10 mouse cellular contexts compared by ENCODE assay signal in the genomic region with DNA sequence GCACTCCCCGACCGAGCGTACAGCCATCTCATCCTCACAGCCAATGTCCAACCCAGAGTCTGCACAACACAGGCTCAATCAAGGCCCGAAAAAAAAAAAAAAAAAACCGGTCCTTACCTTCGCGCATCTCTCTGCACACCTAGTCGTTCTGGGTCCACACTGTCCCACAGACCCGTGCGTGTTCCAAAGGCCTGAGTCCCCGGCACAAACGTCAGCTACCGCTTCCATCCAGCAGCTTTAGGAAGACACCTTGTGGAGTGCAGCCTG. TPM values are rescaled to one million over a fixed set of nuclear protein-coding genes. Genes with fewer than 3 reads are reported as not detected.
A peak's percentile ranks its signal among the peaks of the same experiment; 100 is the strongest.
DNase-seq lines count a peak whose midpoint lies in the region; ATAC-seq and TF ChIP-seq lines count a peak whose summit lies in the region.
"Had no signal": no experiment of that assay in that cellular context is flagged by ENCODE, and none has a peak within 500 bp of the region (broad histone marks: within the 10 kb centered on the region; RNA-seq: fewer than 3 reads in every experiment).

No protein-coding gene starts in this region.

- DNase-seq in heart, postnatal 14 days: no peak
- DNase-seq in ES-E14 (ENCODE audit: low read depth, low spot score): no peak
- DNase-seq in hindbrain, embryonic 10.5 days (ENCODE audit: low spot score): no peak
- no peak for DNase-seq in liver, postnatal 0 days
- DNase-seq in adrenal gland, adult 18-20 months (ENCODE audit: low spot score in 2 of 2): no peak
- no peak for DNase-seq in layer of hippocampus, adult 8-10 months (ENCODE audit: low spot score in 2 of 2)
- DNase-seq in adrenal gland, postnatal 36 days: no peak

- H3K4me3 ChIP-seq in heart, embryonic 13.5 days: peak overlapping the region; percentile 60
- peak overlapping the region; percentile 15 to 61 for H3K4me3 ChIP-seq in ES-E14 (ENCODE audit: insufficient read depth in 1 of 2, low read depth in 1 of 2, low read length in 2 of 2, poor library complexity in 1 of 2, severe bottlenecking in 1 of 2)
- H3K4me3 ChIP-seq in hindbrain, embryonic 10.5 days: peak overlapping the region; percentile 54
- H3K4me3 ChIP-seq in liver, postnatal 0 days (ENCODE audit: low read depth, low read length): peak overlapping the region; percentile 50

- H3K27ac ChIP-seq in heart, embryonic 13.5 days (replicated peaks): no peak overlapping the region
- no peak overlapping the region for H3K27ac ChIP-seq in ES-E14 (ENCODE audit: insufficient read depth, low read depth, low read length, poor library complexity, severe bottlenecking)
- H3K27ac ChIP-seq in hindbrain, embryonic 10.5 days: peak overlapping the region; percentile 64
- no peak overlapping the region for H3K27ac ChIP-seq in liver, postnatal 0 days (ENCODE audit: low read depth)

- no peaks in the 10 kb centered on the region for H3K36me3 ChIP-seq in heart, embryonic 13.5 days
- no peaks in the 10 kb centered on the region for H3K36me3 ChIP-seq in ES-E14 (ENCODE audit: control insufficient read depth, insufficient read depth, low read length, poor library complexity, severe bottlenecking)
- no peaks in the 10 kb centered on the region for H3K36me3 ChIP-seq in hindbrain, embryonic 10.5 days
- no peaks in the 10 kb centered on the region for H3K36me3 ChIP-seq in liver, postnatal 0 days (replicated peaks; ENCODE audit: insufficient read depth, low read length)

- peak overlapping the region; percentile 61 for H3K9ac ChIP-seq in heart, embryonic 13.5 days
- H3K9ac ChIP-seq in ES-E14 (ENCODE audit: insufficient read depth, low read depth, low read length, poor library complexity, severe bottlenecking): peak overlapping the region; percentile 25; the same call in 1 of the 2 replicates
- H3K9ac ChIP-seq in liver, postnatal 0 days (replicated peaks): no peak overlapping the region

- 2% methylated on average over 13 of the region's 13 CpGs for WGBS in heart, embryonic 13.5 days
- 1% methylated on average over 13 of the region's 13 CpGs for WGBS in hindbrain, embryonic 10.5 days
- 19% methylated on average over 13 of the region's 13 CpGs for WGBS in liver, postnatal 0 days (ENCODE audit: insufficient replicate concordance)

- H3K9me3 ChIP-seq in heart, embryonic 13.5 days: no peaks in the 10 kb centered on the region
- no peaks in the 10 kb centered on the region for H3K9me3 ChIP-seq in ES-E14 (ENCODE audit: control insufficient read depth, insufficient read depth, low read depth, low read length)
- no peaks in the 10 kb centered on the region for H3K9me3 ChIP-seq in hindbrain, embryonic 10.5 days
- no peaks in the 10 kb centered on the region for H3K9me3 ChIP-seq in liver, postnatal 0 days (ENCODE audit: low read length)

- peaks cover 95% of the 10 kb centered on the region for H3K27me3 ChIP-seq in heart, embryonic 13.5 days (replicated peaks)
- H3K27me3 ChIP-seq in hindbrain, embryonic 10.5 days (ENCODE audit: insufficient read depth, poor library complexity, severe bottlenecking): peaks cover 94% of the 10 kb centered on the region
- H3K27me3 ChIP-seq in liver, postnatal 0 days (ENCODE audit: insufficient read depth, low read length): peaks cover 76% of the 10 kb centered on the region

- peaks cover 34% of the 10 kb centered on the region for H3K4me1 ChIP-seq in heart, embryonic 13.5 days
- peaks cover 0 to 8% of the 10 kb centered on the region in 2 experiments; a peak in 1 of 4 replicates for H3K4me1 ChIP-seq in ES-E14 (ENCODE audit: control insufficient read depth in 2 of 2, insufficient read depth in 2 of 2, low read length in 2 of 2, poor library complexity in 1 of 2)
- peaks cover 39% of the 10 kb centered on the region for H3K4me1 ChIP-seq in hindbrain, embryonic 10.5 days (replicated peaks)
- H3K4me1 ChIP-seq in liver, postnatal 0 days (ENCODE audit: insufficient read depth): peaks cover 18% of the 10 kb centered on the region

- TF ChIP-seq CTCF in liver, postnatal 0 days (IDR thresholded peaks at IDR 0.05; ENCODE audit: low read depth): no peak

- H3K4me2 ChIP-seq in heart, embryonic 13.5 days: peak overlapping the region; percentile 87
- peak overlapping the region; percentile 71 for H3K4me2 ChIP-seq in liver, postnatal 0 days (ENCODE audit: low read depth, low read length)

- ATAC-seq in heart, embryonic 13.5 days (ENCODE audit: extremely low read depth, insufficient number of reproducible peaks, low FRiP score, low TSS enrichment): no peak
- ATAC-seq in liver, postnatal 0 days: no peak

- TF ChIP-seq EP300 in liver, postnatal 0 days (IDR thresholded peaks at IDR 0.05; ENCODE audit: low read depth): no peak

- in situ Hi-C loops in ES-E14 (cut with MboI; ENCODE audit: low sequenced_read_pairs in 2 of 2, unreplicated experiment in 2 of 2): no loop called here

- intact Hi-C loops in heart, postnatal 14 days (cut with DNase I): loop anchor here (5.0 kb wide), 2 partner anchors 132 to 297 kb away; no protein-coding TSS in a partner anchor

TF ChIP-seq in ES-E14, 5 proteins besides CTCF, POLR2A, EP300 and RAD21:
- TF ChIP-seq ZNF384 (IDR thresholded peaks at IDR 0.05; ENCODE audit: low read depth, low read length) (peak; percentile 81), MAFK (IDR thresholded peaks at IDR 0.05; ENCODE audit: insufficient read depth, low read depth, low read length) (no peak), ZC3H11A (IDR thresholded peaks at IDR 0.05; ENCODE audit: borderline replicate concordance, low read depth, low read length) (no peak), CHD2 (IDR thresholded peaks at IDR 0.05; ENCODE audit: low read depth, low read length) (no peak)

RNA-seq across cellular contexts. Expression of a gene that starts 3.7 kb away (rescaled TPM):
- polyA plus RNA-seq in heart, embryonic 13.5 days (2015; fragmentation: Nextera tagmentation; extraction: Ambion mirVana): 14.3 and 17.6 TPM in 2 replicates
- 10 to 100 TPM; 21.4 to 23.7 TPM for total RNA-seq in heart, postnatal 14 days (2021)
- 1.3 and 5.4 TPM in 2 replicates for total RNA-seq in ES-E14 (2012; rRNA removed)
- polyA plus RNA-seq in hindbrain, embryonic 10.5 days (2016; fragmentation: Nextera tagmentation; extraction: Ambion mirVana): 20.0 and 20.8 TPM in 2 replicates
- 4.1 and 4.4 TPM in 2 replicates for polyA plus RNA-seq in liver, postnatal 0 days (2015; fragmentation: Nextera tagmentation; extraction: Ambion mirVana)
- 10 to 100 TPM; 23.5 to 28.8 TPM for total RNA-seq in adrenal gland, adult 18-20 months (2021)
- total RNA-seq in layer of hippocampus, adult 8-10 months (2022): 1 to 10 TPM; 5.4 to 6.3 (median 5.8) TPM
- 10 to 100 TPM; 21.0 to 21.1 TPM for total RNA-seq in adrenal gland, postnatal 36 days (2021)

RNA-seq across cellular contexts. Expression of a gene that starts 32.1 kb away (rescaled TPM):
- not detected in 2 replicates for polyA plus RNA-seq in heart, embryonic 13.5 days (2015; fragmentation: Nextera tagmentation; extraction: Ambion mirVana)
- total RNA-seq in heart, postnatal 14 days (2021): not detected
- not detected in 2 replicates for total RNA-seq in ES-E14 (2012; rRNA removed)
- not detected in 2 replicates for polyA plus RNA-seq in hindbrain, embryonic 10.5 days (2016; fragmentation: Nextera tagmentation; extraction: Ambion mirVana)
- not detected in 2 replicates for polyA plus RNA-seq in liver, postnatal 0 days (2015; fragmentation: Nextera tagmentation; extraction: Ambion mirVana)
- total RNA-seq in adrenal gland, adult 18-20 months (2021): not detected
- not detected for total RNA-seq in layer of hippocampus, adult 8-10 months (2022)
- not detected for total RNA-seq in adrenal gland, postnatal 36 days (2021)
- polyA plus RNA-seq: brain, embryonic 14.5 days; CD4-positive, CD25-positive, alpha-beta regulatory T cell, adult 4 months had no signal
